Mouse (Mus musculus) spleen, adult 2 months (tissue): Measurements from ENCODE around the gene Spice1. TPM values are rescaled to one million over a fixed set of nuclear protein-coding genes. Genes with fewer than 3 reads are reported as not detected.

Source experiments
- DNase-seq, 2 experiments: peaks; one replicate each; pipeline versions ENCODE4 v3.0.0 to v3.0.0-alpha.2; 2012 to 2021; ENCODE audit warnings: low spot score in 2 of 2, low read depth in 1 of 2
- H3K27ac ChIP-seq: fragments of 200-500 bp; 2 replicates; pipeline ENCODE4 v1.5.1; 2012; ENCODE audit warnings: low read length, inconsistent platforms; ENCODE audit not compliant: insufficient read depth
- H3K27me3 ChIP-seq: fragments of 200-500 bp; 2 replicates; pipeline ENCODE4 v1.6.1; 2012; ENCODE audit warnings: mild to moderate bottlenecking, moderate library complexity, low read length, inconsistent platforms; ENCODE audit not compliant: control insufficient read depth, insufficient read depth
- H3K36me3 ChIP-seq: fragments of 200-500 bp; 2 replicates; pipeline ENCODE4 v1.6.1; 2012; ENCODE audit warnings: mild to moderate bottlenecking, low read length, inconsistent platforms; ENCODE audit not compliant: control insufficient read depth, insufficient read depth
- H3K4me1 ChIP-seq: fragments of 200-500 bp; 2 replicates; pipeline ENCODE4 v1.6.1; 2011; ENCODE audit warnings: inconsistent platforms; ENCODE audit not compliant: control insufficient read depth, insufficient read depth, insufficient read length
- H3K4me3 ChIP-seq: fragments of 200-500 bp; 2 replicates; pipeline ENCODE4 v1.5.1; 2011; ENCODE audit warnings: mild to moderate bottlenecking, inconsistent platforms; ENCODE audit not compliant: insufficient read depth, insufficient read length; ENCODE audit errors: extremely low read depth
- CTCF ChIP-seq: fragments of 200-500 bp; IDR thresholded peaks from 2 replicates; pipeline ENCODE4 v1.5.1; 2011; ENCODE audit warnings: mild to moderate bottlenecking, inconsistent platforms; ENCODE audit not compliant: insufficient read depth, insufficient read length, insufficient replicate concordance; ENCODE audit errors: extremely low read depth
- POLR2A ChIP-seq: fragments of 200-500 bp; IDR thresholded peaks from 2 replicates; pipeline ENCODE4 v1.6.1; 2011; ENCODE audit warnings: low read depth, low read length, inconsistent platforms
- WGBS: fragments of 180-500 bp; shearing (Covaris S2); methylation state at CpG from one replicate; pipeline ENCODE4 v1.1.7; 2018; 5-methylcytosine and 5-hydroxymethylcytosine counted together
- polyA plus RNA-seq: library from polyadenylated mRNA; depleted of rRNA; stranded (reverse); fragments of >200 nt; gene quantifications from 2 replicates; pipeline ENCODE4 v1.2.3, GENCODE M21; 2012; rRNA removed

Gene Spice1
- 5.2 and 6.4 TPM in 2 replicates for polyA plus RNA-seq

- Histone ChIP-seq H3K4me3 (peak within 1 kb of the TSS; percentile 78), H3K4me1 (peaks cover 12% of the 10 kb centered on the region), H3K27ac (peak within 1 kb of the TSS; percentile 92), H3K27me3 (no peaks in the 10 kb centered on the region), H3K36me3 (no peaks in the 10 kb centered on the region)
- WGBS = under 1% methylated on average over 67 of the region's 67 CpGs
- TF ChIP-seq POLR2A (no peak; the same call in 1 of the 2 replicates), CTCF (peak; percentile 19; the same call in 1 of the 2 replicates)
- DNase-seq = peak; percentile 87 to 96
Measured at GRCm38 (mm10) chr16:44347071-44347901, at the start of gene Spice1. Spice1 (plus strand) TSS chr16:44347121.

DNA sequence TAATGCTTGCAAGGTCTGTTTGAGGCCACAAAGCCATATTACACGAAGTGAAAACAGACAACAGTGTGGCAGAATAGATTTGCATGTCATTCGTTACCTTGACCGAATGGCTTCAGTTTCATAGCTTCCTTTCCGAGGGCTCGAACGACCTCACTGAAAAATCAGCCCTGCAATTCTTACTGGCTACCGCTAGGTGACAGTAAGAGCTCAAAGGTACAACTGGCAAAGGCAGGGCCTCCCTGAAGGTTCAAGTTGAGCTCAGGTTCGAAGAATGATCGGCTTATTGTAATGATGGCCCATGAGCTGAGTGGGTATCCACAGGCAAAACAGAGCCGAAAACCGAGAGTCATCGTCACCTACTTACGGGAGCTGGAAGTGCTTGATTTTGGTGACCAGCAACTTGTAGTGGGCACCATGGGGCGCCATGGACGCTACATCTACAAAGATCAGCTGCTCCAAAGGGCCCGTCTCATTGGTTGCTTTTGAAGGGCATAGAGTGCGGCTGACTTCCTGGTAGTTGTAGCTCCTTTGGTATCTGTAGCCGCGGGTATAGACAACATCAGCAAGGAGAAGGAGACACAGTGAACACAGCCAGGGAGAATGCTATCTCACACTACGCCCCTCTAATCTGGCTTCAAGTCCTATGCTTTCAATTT lies 47.4 kb upstream of the Spice1 start:
- DNase-seq = peak in 1 of 2 experiments; percentile 4
- no peaks in the 10 kb centered on the region for H3K36me3 ChIP-seq

GRCm38 (mm10) chr16:44302126-44302892 lies 44.6 kb upstream of the Spice1 start:
- 70% methylated on average over 10 of the region's 10 CpGs for WGBS
- Histone ChIP-seq H3K36me3 (no peaks in the 10 kb centered on the region), H3K4me1 (no peaks in the 10 kb centered on the region), H3K4me3 (no peak overlapping the region), H3K27me3 (no peaks in the 10 kb centered on the region), H3K27ac (no peak overlapping the region)
- no peak for TF ChIP-seq POLR2A
- TF ChIP-seq CTCF = no peak
- DNase-seq = no peak

More for the DNA sequence above, 47.4 kb upstream of the Spice1 start:
- Histone ChIP-seq H3K4me3 (no peak overlapping the region), H3K27me3 (no peaks in the 10 kb centered on the region), H3K4me1 (no peaks in the 10 kb centered on the region), H3K27ac (no peak overlapping the region)
- TF ChIP-seq POLR2A = no peak
- peak; percentile 41; the same call in 1 of the 2 replicates for TF ChIP-seq CTCF
- 83% methylated on average over 20 of the region's 20 CpGs for WGBS

- no peak for DNase-seq
- TF ChIP-seq POLR2A (no peak), CTCF (no peak)
- H3K4me3 ChIP-seq = no peak overlapping the region
- H3K27me3 ChIP-seq = no peaks in the 10 kb centered on the region
- H3K36me3 ChIP-seq = no peaks in the 10 kb centered on the region
- 78% methylated on average over 2 of the region's 2 CpGs for WGBS
- no peaks in the 10 kb centered on the region for H3K4me1 ChIP-seq
- H3K27ac ChIP-seq = no peak overlapping the region
Measured at GRCm38 (mm10) chr16:44303822-44304221, 43.1 kb upstream of the Spice1 start.

DNA sequence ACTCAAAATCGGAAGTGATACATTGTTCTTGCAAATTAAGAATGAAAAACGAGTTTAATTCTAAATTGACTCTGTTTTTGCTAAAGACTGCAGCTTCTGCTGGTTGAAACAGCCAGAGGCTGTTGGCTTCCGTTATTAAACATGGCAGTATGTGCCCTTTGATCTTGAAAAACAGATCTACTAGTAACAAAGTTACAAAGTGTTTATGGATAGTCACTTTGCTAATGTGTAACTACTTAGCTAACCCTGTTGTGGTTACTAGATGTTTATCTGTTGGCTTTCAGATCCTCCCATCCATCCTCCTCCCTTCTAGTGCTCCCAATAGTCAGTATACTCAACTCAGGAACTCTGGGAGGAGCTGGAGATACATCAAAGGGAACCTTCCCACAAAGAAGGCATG lies 41.3 kb upstream of the Spice1 start:
- TF ChIP-seq CTCF = no peak
- TF ChIP-seq POLR2A = no peak
- Histone ChIP-seq H3K4me3 (no peak overlapping the region), H3K27me3 (no peaks in the 10 kb centered on the region), H3K4me1 (no peaks in the 10 kb centered on the region), H3K36me3 (no peaks in the 10 kb centered on the region), H3K27ac (no peak overlapping the region)
- no peak for DNase-seq
- 72% methylated on average over 3 of the region's 3 CpGs for WGBS

DNA sequence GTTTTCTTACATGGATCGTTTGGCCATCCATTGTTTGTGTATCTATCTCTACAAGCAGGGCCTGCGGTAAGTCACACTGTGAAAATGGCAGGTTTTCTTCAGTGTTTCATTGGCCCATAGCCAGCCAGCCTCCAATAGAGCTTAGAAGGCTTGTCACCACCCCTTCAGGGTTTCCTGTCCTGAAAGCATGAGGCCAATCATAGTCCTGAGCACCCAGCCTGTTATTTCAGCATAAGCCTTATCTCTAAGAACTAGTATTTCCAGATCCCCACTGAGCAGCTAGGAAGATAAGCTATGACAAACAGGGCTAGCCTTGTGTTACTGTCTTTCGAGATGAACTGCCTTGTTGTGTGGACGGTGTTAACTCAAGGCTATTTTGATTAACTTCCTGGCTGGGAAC lies 33.5 kb upstream of the Spice1 start:
- no peaks in the 10 kb centered on the region for H3K4me1 ChIP-seq
- no peaks in the 10 kb centered on the region for H3K36me3 ChIP-seq
- DNase-seq = no peak
- 45% methylated on average over 4 of the region's 4 CpGs for WGBS
- H3K4me3 ChIP-seq = no peak overlapping the region
- TF ChIP-seq CTCF (no peak), POLR2A (no peak)
- H3K27ac ChIP-seq = no peak overlapping the region
- H3K27me3 ChIP-seq = no peaks in the 10 kb centered on the region
